Mouse (Mus musculus) stomach, postnatal 0 days (tissue): ENCODE measurements around the gene Gm10112. TPM values are rescaled to one million over a fixed set of nuclear protein-coding genes. Genes with fewer than 3 reads are reported as not detected.

Source experiments
- ATAC-seq: fragments of 200-750 bp; cut with Nextera tagmentation; 2 replicates; pipeline ENCODE4 v1.8.0; 2017; ENCODE audit not compliant: low FRiP score, low TSS enrichment
- DNase-seq: peaks from one replicate; pipeline ENCODE4 v3.0.0-alpha.2; 2016; ENCODE audit warnings: low spot score
- H3K27ac ChIP-seq: fragments of 300-500 bp; sonication (generic); replicated peaks from 2 replicates; pipeline ENCODE4 v1.5.1; 2014; ENCODE audit warnings: mild to moderate bottlenecking, control low read depth
- H3K27me3 ChIP-seq: fragments of 300-500 bp; sonication (generic); 2 replicates; pipeline ENCODE4 v1.6.1; 2014; ENCODE audit warnings: low read length; ENCODE audit not compliant: control insufficient read depth, insufficient read depth
- H3K36me3 ChIP-seq: fragments of 300-500 bp; sonication (generic); 2 replicates; pipeline ENCODE4 v1.6.1; 2014; ENCODE audit warnings: low read length, mixed read lengths; ENCODE audit not compliant: control insufficient read depth, insufficient read depth
- H3K4me1 ChIP-seq: fragments of 300-500 bp; sonication (generic); replicated peaks from 2 replicates; pipeline ENCODE4 v1.6.1; 2014; ENCODE audit warnings: antibody characterized with exemption; ENCODE audit not compliant: control insufficient read depth, insufficient read depth
- H3K4me2 ChIP-seq: fragments of 300-500 bp; sonication (generic); replicated peaks from 2 replicates; pipeline ENCODE4 v1.6.1; 2014; ENCODE audit warnings: low read depth, mild to moderate bottlenecking, control low read depth, moderate library complexity
- H3K4me3 ChIP-seq: fragments of 300-500 bp; sonication (generic); 2 replicates; pipeline ENCODE4 v1.5.1; 2014; ENCODE audit warnings: low read depth, low read length, control low read depth
- H3K9ac ChIP-seq: fragments of 300-500 bp; sonication (generic); 2 replicates; pipeline ENCODE4 v1.6.1; 2014; ENCODE audit warnings: mild to moderate bottlenecking, low read length, control low read depth, mixed read lengths
- H3K9me3 ChIP-seq: fragments of 300-500 bp; sonication (generic); 2 replicates; pipeline ENCODE4 v1.6.1; 2016; ENCODE audit warnings: low read length; ENCODE audit not compliant: control insufficient read depth
- CTCF ChIP-seq: IDR thresholded peaks from 2 replicates; pipeline ENCODE4 v1.5.1; 2016; ENCODE audit warnings: antibody characterized with exemption, low read depth, mild to moderate bottlenecking, moderate library complexity
- EP300 ChIP-seq: optimal IDR thresholded peaks from 2 replicates; pipeline ENCODE3; 2016; ENCODE audit warnings: antibody characterized with exemption
- WGBS: fragments of 180-500 bp; shearing (Covaris S2); extraction: QIAGEN DNeasy Blood & Tissue Kit; methylation state at CpG from one replicate; pipeline ENCODE4 v1.1.7; 2014; 5-methylcytosine and 5-hydroxymethylcytosine counted together
- polyA plus RNA-seq: library from polyadenylated mRNA; unstranded; fragments of >200 nt; fragmentation: Nextera tagmentation; extraction: Ambion mirVana; gene quantifications from 2 replicates; pipeline ENCODE4 v1.2.1, GENCODE M21; 2015

Gene Gm10112
- polyA plus RNA-seq: not detected in 2 replicates

DNA sequence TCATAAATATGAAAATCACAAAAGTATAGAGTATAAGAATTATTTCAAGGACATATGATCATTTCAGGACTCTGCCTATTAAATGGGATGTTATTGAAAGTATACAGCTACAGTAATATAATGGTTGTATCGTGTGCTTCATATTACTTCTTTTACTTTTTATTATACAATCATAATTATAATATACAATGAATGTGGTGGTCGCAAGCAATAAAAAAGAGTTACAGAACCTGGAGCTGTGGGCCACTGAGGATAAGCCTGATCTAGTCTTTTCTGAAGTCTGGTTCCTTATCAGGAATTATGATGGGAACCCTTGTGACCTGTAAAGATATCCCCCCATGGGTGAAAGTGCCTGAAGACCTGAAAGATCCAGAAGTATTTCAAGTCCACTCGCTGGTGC is at the start of gene Gm10112:
Gene Gm10112, plus strand, starts transcription at position 301 of the 400 bp plus-strand sequence.
- Histone ChIP-seq H3K4me2 (no peak within 1 kb of the TSS), H3K4me3 (no peak within 1 kb of the TSS), H3K36me3 (no peaks in the 10 kb centered on the region), H3K27me3 (no peaks in the 10 kb centered on the region), H3K4me1 (no peaks in the 10 kb centered on the region), H3K27ac (no peak within 1 kb of the TSS), H3K9me3 (no peaks in the 10 kb centered on the region), H3K9ac (no peak within 1 kb of the TSS)
- no peak for ATAC-seq
- TF ChIP-seq EP300 (no peak), CTCF (no peak)
- 80% methylated on average over 3 of the region's 3 CpGs for WGBS
- no peak for DNase-seq

DNA sequence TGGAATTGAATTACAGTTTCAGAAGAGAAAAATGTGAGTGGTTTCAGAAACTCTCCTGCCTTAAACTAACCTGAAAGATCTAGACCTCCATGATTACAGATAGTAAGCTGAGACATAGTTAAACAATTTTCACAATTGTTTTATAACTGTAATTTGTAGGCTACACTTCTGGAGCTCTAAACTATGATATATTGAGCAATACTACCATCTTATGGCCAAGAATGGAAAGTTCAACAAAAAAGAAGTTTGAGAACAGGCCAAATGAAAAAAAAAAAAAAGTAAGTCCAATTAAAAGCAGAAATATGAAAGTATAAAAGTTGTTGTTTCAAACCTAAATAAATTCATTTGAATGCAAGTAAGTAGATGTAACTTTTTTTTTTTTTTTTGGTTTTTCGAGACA is 21.4 kb downstream of the Gm10112 start:
- no peak for DNase-seq
- Histone ChIP-seq H3K4me2 (no peak overlapping the region), H3K9ac (no peak overlapping the region), H3K9me3 (no peaks in the 10 kb centered on the region), H3K4me3 (no peak overlapping the region), H3K36me3 (no peaks in the 10 kb centered on the region), H3K27ac (no peak overlapping the region), H3K4me1 (no peaks in the 10 kb centered on the region), H3K27me3 (no peaks in the 10 kb centered on the region)
- WGBS: 71% methylated on average over 1 of the region's 1 CpGs
- no peak for ATAC-seq
- TF ChIP-seq EP300 (no peak), CTCF (peak; percentile 12; the same call in 1 of the 2 replicates)

DNA sequence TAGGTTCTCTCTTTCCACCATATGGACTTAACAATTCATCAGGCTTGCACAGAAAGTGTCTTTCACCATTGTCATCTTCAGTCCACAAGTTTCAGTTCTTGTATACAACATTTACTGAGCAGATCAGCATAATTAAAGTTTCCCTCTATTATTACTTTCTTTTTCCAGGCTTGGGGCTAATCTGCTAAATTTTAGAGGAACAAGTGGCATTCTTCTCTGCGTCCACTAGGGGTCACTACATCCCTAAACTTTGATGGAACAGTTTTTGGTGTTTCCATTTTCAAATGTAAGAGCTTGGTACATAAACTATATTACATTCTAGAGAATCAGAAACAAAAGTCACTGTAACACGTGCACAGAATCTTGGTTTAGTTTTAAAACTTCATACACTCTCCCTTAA is 28.2 kb downstream of the Gm10112 start:
- Histone ChIP-seq H3K4me1 (no peaks in the 10 kb centered on the region), H3K9me3 (no peaks in the 10 kb centered on the region), H3K27ac (no peak overlapping the region), H3K27me3 (no peaks in the 10 kb centered on the region), H3K4me2 (no peak overlapping the region), H3K9ac (no peak overlapping the region), H3K4me3 (no peak overlapping the region), H3K36me3 (no peaks in the 10 kb centered on the region)
- DNase-seq: no peak
- no peak for ATAC-seq
- WGBS: 3% methylated on average over 2 of the region's 2 CpGs
- TF ChIP-seq EP300 (no peak), CTCF (peak; percentile 72)

DNA sequence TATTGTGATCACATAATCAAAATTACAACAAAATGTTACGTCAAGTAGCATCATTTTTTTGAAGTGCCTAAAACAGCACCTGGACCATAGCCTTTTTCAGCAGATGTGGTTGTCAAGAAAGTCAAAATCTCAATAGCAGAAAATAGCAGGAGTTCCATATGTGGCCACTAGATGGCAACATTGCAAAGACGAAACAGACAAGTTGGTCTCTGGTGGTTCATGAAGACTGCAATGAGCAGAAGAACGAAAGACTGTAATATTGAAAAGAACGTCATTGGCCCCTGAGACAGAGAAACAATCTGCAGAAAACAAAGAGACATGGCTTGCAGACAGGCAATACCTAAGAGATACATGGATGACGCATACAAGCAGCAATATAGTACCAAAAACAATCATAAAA is 42.1 kb downstream of the Gm10112 start:
- peak; percentile 82 for TF ChIP-seq CTCF
- no peak for TF ChIP-seq EP300
- Histone ChIP-seq H3K27ac (no peak overlapping the region), H3K4me3 (no peak overlapping the region), H3K36me3 (no peaks in the 10 kb centered on the region), H3K4me2 (no peak overlapping the region), H3K4me1 (no peaks in the 10 kb centered on the region), H3K9me3 (no peaks in the 10 kb centered on the region), H3K27me3 (no peaks in the 10 kb centered on the region), H3K9ac (no peak overlapping the region)
- WGBS: 13% methylated on average over 5 of the region's 5 CpGs
- ATAC-seq (no peak), DNase-seq (peak; percentile 20)

Other genes with a start within 250 kb of the Gm10112 start
- gene Cylc1, start 57.9 kb upstream of the Gm10112 start, polyA plus RNA-seq: not detected in 2 replicates